Mouse (Mus musculus): ENCODE results near the gene Nubp2.

GRCm38 (mm10) chr17:24841133-24841532 is 45.0 kb downstream of the Nubp2 start:
- TF ChIP-seq CTCF (IDR thresholded peaks at IDR 0.05; ENCODE audit: low read depth, low read length): no peak
- no peak for TF ChIP-seq POLR2AphosphoS5 (IDR thresholded peaks at IDR 0.05; ENCODE audit: insufficient replicate concordance, low read depth, low read length)
- no peak for TF ChIP-seq GATA1 (IDR thresholded peaks at IDR 0.05; ENCODE audit: borderline replicate concordance, low read length)
- TF ChIP-seq TAL1 (conservative IDR thresholded peaks at IDR 0.05; ENCODE audit: low read depth, low read length): no peak
- no peak for TF ChIP-seq GATA2 (IDR thresholded peaks at IDR 0.05; ENCODE audit: borderline replicate concordance, low read depth, low read length)
